Mouse (Mus musculus) MEL-GATA-1-ER (cell line): Measurements from ENCODE around the gene Sfpq.
"Not testable (repeated sequence)": the region's sequence is repeated elsewhere in the genome, so short reads cannot be mapped to it uniquely, and the experiment has no call there.

Experiments used
- DNase-seq: peaks from one replicate; pipeline ENCODE4 v3.0.0-alpha.2; 2012; ENCODE audit warnings: low read depth; ENCODE audit errors: extremely low read depth

Gene Sfpq

GRCm38 (mm10) chr4:127021151-127021945, at the start of gene Sfpq:
Sfpq (plus strand) TSS chr4:127021324.
- DNase-seq = peak; percentile 99

DNA sequence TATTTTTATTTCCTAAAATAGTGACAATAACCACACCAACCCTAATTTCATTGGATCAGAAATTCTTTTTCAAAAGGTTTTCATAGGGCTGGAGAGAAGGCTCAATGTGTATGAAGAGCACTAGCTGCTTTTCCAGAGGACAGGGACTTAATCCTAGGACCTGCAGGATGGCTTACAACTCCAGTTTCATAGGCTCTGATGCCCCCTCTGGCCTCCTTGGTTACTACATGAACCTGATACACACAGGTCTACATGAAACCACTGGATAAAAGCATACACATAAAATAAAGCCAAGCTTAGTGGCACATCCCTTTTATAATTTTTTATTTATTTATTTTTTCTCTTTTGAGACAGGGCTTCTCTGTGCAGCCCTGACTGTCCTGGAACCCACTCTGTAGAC, 43.7 kb upstream of the Sfpq start:
- peak; percentile 40 for DNase-seq

GRCm38 (mm10) chr4:126978706-126979105, 42.4 kb upstream of the Sfpq start:
- no peak for DNase-seq

DNA sequence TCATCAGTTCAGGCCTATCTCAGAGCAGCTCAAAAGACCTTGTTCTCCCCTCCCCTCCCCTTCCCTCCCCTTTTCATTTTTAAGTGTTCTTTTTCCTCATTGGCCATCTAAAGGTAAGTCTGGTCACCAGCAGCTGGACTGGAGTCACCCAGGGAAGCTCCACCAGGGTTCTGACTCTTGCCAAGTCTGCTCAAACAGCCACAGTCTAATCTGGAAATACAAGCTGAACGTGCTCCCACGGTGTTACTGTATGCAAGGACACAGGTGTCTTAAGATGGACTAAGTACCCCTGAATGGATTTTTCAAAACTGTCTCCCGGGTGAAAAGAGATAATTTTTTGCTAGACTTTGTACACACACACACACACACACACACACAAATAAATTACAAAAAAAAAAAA, 37.8 kb upstream of the Sfpq start:
- DNase-seq = no peak

DNA sequence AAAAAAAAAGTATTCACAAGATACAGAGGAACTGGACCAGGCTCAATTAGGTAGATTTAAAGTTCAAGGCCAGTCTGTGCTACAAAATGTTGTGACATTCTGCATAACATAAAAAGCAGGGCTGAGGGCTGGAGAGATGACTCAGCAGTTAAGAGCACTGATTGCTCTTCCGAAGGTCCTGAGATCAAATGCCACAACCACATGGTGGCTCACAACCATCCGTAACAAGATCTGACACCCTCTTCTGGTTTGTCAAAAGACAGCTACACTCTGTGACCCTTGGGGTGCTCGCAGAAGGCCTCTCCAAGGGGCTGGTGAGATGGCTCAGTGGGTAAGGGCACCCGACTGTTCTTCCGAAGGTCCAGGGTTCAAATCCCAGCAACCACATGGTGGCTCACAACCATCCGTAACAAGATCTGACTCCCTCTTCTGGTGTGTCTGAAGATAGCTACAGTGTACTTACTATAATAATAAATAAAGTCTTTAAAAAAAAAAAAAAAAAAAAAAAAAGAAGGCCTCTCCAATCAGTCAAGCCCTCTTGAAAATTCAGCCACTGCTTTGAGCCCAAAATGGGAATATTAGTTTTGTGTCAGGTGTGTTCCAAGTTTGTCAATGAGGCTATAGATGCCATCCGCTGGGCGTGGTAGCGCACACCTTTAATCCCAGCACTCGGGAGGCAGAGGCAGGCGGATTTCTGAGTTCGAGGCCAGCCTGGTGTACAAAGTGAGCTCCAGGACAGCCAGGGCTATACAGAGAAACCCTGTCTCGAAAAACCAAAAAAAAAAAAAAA, 37.2 kb upstream of the Sfpq start:
- DNase-seq = not testable (repeated sequence)

DNA sequence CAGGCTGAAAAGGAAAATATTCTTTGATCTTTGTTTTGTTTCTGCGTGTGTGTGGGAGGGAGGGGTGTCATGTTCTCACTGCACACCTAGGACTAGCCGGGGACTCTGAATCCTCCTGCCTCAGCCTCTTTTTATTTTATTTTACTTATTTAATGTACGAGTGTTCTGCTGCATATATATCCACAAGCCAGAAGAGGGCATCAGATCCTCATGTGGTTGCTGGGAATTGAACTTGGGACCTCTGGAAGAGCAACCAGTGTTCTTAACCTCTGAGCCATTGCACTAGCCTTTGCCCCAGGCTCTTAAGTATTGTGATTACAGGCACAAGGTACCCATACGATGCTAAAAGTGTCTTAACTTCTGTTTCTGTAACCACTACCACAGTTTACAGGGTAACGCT, 34.4 kb upstream of the Sfpq start:
- DNase-seq = no peak

DNA sequence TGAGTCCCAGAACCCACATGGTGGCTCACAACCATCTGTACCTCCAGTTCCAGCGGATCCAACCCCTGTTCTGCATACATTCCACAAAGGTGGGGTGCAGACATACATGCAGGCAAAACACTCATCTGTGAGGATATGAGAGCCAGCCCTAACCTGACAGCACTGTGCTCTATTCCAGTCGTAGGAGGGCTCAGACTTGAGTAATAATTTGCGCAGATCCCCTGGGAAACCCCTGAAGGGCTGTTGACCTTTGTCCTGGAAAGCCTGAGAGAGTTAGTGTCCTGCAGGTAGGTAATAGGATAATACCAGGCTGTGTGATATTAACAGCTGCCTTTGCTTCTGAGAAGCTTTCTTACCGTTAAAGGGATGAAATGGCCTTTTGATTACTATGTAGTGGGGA, 32.6 kb upstream of the Sfpq start:
- no peak for DNase-seq

DNA sequence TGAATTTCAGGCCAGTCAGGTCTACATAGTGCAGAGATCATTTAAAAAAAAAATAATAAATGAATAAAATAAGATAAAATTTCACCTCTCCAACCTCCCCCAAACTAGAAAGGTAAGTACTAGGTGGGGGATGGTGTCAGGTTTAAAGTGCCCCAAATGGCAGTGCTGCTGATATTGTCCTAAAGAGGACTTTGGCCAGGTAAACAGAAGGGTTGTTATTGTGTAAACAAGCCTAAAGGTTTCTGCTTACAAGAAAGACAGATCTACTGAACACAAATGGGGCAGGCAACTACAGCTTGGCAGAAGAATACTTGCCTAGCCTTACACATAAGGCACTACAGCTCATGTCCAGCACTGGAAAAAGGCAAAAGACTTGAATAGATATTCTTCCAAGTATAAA, 30.6 kb upstream of the Sfpq start:
- DNase-seq = no peak

- DNase-seq = peak; percentile 49
Observed at GRCm38 (mm10) chr4:126992356-126992755, 28.8 kb upstream of the Sfpq start.

DNA sequence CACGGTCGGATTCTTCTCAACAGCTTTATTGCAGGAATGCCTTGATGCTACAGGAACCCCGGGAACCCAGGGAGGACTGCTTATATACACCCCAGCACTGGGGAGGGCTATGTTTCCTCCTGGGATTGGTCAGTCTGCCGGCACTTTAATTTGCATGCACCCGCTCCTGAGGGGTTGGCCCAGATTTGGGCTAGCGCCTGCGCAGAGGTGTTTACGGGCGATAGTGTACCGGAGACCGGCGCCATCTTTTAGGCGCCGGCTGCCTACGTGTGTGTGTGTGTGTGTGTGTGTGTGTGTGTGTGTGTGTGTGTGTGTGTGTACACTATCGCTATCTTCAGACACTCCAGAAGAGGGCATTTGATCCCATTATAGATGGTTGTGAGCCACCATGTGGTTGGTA, 21.8 kb upstream of the Sfpq start:
- not testable (repeated sequence) for DNase-seq

DNA sequence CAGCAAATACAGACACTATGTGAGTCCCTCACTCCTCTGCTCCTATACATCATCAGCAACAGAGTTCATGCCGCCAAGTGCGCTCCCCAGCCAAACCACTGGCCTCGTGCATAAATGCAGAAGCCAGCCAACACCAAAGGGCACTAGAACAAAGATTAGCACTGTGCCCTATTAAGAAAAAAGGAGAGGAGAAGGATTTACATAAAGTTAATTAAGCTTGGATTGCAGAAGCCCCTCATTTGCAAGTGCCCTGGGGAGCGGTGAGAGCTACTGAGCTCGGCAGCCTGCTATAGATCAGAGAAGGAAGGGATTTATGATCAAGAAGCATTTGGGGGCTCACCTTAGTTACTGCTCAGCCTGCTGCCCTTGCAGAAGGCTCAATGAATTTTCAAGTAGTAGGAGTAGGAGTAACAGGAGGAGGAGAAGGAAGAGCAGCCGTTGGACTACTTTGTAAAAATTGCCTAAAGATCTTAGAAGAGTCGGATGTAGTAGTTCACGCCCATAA, 20.5 kb upstream of the Sfpq start:
- no peak for DNase-seq

GRCm38 (mm10) chr4:127004384-127004783, 16.7 kb upstream of the Sfpq start:
- no peak for DNase-seq

DNA sequence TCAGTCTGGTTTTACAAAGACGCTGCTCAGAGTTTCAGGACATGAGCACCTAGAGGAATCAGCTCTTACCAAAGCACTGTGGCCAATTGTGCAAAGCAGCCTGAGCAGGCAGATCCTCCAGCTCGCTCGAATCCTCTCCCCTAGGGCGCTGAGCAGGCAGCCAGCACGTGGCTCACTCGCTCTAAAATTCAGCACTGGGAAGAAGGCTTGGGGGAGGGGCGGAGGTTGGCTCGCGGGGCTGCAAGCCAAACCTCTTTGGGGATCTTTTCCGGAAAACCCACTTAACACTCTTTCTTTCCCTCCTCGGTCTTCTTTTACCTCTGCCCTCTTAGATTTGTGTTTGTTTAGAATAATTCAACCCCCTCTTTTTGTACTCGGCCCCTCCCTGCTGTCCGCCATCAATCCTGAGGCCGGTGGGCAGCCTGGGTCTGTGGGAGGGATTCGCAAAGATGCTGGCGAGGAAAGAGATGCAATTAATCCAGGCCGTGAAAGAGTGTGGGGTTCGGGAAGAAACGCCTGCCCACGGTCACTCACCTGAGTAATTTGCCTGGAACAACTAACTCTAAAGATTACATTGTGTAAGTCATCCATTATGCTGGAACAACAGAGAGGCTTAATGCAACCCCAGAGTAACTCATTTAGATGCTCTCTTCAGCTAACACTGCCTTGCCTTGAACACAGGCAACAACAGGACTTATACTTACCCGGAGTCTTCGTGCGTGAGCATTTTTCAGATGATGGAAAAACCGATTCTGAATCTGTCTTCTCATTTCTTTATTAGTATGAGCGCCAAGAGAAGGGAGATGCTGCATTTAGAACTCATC, 15.8 kb upstream of the Sfpq start:
- DNase-seq = no peak

GRCm38 (mm10) chr4:127015294-127015993, 5.7 kb upstream of the Sfpq start:
- DNase-seq = not testable (repeated sequence)

GRCm38 (mm10) chr4:127016366-127016765, 4.8 kb upstream of the Sfpq start:
- DNase-seq = no peak

GRCm38 (mm10) chr4:127020411-127021150, 543 bp upstream of the Sfpq start:
- DNase-seq = no peak

- DNase-seq = peak; percentile 65
Observed at GRCm38 (mm10) chr4:127021989-127022626, 984 bp downstream of the Sfpq start.

DNA sequence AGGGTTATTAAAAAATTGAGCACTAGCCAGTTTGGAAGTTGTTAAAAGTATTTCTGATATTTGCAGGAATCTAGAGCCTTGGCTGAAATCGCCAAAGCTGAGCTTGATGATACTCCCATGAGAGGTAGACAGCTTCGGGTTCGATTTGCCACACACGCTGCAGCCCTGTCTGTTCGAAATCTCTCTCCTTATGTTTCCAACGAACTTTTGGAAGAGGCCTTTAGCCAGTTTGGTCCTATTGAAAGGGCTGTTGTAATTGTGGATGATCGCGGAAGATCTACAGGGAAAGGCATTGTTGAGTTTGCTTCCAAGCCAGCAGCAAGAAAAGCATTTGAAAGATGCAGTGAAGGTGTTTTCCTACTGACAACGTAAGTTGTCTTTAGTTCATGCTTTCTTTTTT, 2.1 kb downstream of the Sfpq start:
- no peak for DNase-seq

GRCm38 (mm10) chr4:127024240-127024639, 3.1 kb downstream of the Sfpq start:
- DNase-seq = no peak

DNA sequence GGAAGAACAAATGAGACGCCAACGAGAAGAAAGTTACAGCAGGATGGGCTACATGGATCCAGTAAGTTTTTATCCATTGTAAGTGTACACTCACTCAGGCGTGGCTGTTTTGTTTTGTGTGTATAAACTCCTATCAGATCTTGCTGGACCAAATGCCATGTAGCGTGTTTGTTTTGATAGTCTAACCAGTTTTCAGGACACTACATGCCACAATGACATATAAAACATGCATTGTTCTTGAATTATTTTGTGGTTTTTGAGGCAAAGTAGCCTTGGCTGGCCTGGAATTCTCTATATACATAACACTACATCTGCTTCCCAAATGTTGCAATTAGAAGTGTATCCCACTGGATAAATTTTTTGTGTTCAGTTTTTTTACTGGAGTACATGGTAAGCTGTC, 5.7 kb downstream of the Sfpq start:
- DNase-seq = no peak
